Mouse (Mus musculus): Measurements from ENCODE around the gene Sectm1a. TPM values are rescaled to one million over a fixed set of nuclear protein-coding genes. Genes with fewer than 3 reads are reported as not detected.

The Sectm1a gene
- polyA plus RNA-seq, 1 experiment from 2014 or later, result 0.41 TPM

DNA sequence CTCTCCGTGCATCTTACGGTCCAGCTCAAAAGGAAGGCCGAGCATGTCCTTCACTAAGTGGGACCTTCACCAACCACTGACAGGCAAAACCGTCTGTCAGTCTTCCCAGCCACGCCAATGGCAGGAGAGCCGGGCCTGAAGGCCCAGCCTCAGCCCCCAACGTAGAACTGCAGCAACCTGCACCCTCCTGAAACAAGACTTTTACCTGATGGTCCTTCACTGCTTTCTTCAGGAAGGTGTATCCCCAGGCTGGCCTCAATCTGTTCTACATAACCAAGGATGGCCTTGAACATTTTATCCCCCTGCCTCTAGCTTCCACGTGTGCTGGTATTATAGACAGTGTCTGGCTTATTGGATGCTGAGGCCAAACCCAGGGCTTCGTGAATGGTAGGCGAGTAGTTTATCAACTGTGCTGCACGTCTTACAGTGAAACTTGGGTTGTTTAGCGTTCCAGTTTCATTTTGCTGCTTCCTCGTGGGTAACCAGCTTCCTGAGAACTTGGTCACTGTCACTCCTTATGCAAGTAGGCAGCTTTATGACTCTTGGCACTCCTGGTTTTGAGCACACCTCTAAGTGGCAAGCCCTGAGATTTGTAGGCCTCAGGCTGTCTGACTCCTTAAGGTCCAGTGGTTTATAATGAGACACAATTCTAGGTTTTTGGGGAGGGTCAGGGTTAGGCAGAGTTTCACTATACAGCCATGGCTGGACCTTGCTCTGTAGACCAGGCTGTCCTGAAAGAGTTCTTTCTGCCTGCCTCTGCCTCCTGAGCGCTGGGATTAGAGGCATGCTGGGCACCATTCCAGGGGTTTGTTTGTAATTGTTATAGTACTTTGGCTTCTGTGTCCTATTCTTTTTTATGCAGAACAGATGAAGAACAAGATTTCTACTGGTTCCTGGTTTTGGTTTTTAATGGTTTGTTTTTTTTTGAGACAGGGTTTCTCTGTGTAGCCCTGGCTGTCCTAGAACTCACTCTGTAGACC is 11.9 kb upstream of the Sectm1a start:
- Histone ChIP-seq H3K27me3 (ENCODE audit: insufficient read depth, low read length) (no peaks in the 10 kb centered on the region), H3K9ac (replicated peaks; ENCODE audit: low read length) (no peak overlapping the region), H3K36me3 (ENCODE audit: insufficient read depth, low read length) (no peaks in the 10 kb centered on the region), H3K4me3 (ENCODE audit: low read length) (no peak overlapping the region), H3K27ac (ENCODE audit: low read length) (no peak overlapping the region), H3K4me1 (ENCODE audit: insufficient read depth, low read length) (no peaks in the 10 kb centered on the region), H3K4me2 (replicated peaks; ENCODE audit: low read depth, low read length) (no peak overlapping the region), H3K9me3 (ENCODE audit: low read length) (no peaks in the 10 kb centered on the region)
- no peak for ATAC-seq (ENCODE audit: low FRiP score, low TSS enrichment)
- 90% methylated on average over 14 of the region's 14 CpGs for WGBS

DNA sequence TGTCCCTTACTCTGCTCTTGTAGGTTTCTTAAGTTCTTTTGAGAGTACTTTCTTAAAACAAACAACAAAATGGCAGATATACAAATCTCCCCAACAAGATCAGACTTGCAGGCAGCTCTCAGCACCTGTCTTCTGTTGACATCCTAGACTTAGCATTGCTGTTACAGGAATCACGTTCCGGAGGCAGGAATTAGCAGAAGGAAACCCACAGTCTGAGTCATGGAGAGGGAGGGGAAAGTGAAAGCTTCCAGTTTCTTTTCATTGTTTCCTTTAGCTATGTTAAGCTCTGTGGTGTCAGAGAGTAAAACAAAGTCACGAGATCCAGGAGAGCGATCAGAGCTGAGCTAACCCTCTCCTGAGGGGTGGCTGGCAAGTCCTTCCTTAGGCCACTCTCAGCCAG is 9.9 kb upstream of the Sectm1a start:
- no peaks in the 10 kb centered on the region for H3K9me3 ChIP-seq (ENCODE audit: low read length)
- no peak overlapping the region for H3K4me3 ChIP-seq (ENCODE audit: low read length)
- ATAC-seq (ENCODE audit: low FRiP score, low TSS enrichment), result no peak
- no peaks in the 10 kb centered on the region for H3K36me3 ChIP-seq (ENCODE audit: insufficient read depth, low read length)
- 64% methylated on average over 4 of the region's 4 CpGs for WGBS
- no peak overlapping the region for H3K4me2 ChIP-seq (replicated peaks; ENCODE audit: low read depth, low read length)
- H3K4me1 ChIP-seq (ENCODE audit: insufficient read depth, low read length), result no peaks in the 10 kb centered on the region
- H3K9ac ChIP-seq (replicated peaks; ENCODE audit: low read length), result no peak overlapping the region
- H3K27ac ChIP-seq (ENCODE audit: low read length), result no peak overlapping the region
- H3K27me3 ChIP-seq (ENCODE audit: insufficient read depth, low read length), result no peaks in the 10 kb centered on the region

DNA sequence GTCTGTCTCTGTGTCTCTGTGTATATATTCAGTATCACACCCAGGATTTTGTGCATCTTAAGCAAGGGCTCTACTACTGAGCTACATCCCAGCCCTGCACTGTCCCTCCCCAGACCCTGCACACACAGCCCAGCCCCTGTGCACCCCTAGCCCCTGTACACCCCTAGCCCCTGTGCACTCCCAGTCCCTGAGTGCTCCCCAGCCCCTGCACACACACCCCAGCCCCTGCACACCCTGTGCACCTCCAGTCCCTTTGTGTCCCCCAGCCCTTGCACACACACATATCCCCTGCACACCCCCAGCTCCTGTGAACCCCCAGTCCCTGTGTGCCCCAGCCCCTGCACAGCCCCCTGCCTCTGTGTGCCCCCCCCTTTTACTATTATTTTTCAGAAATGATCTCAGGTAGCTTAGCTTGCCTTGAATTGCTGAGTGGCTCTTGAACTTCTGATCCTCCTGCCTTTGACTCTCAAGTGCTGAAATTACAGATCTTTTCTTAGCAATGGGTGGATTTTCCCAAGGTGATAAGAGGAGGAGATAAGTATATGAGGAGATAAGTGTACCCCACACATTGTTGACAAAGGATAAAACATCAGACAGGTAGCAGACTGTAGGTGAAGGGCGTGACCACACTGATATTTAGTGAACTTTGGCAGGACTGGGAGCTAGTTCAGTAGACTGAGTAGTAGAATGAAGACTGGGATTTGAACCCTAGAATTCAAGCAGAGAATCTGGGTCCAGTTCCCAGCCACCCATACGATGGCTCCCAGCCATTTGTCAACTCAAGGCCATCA is 8.9 kb upstream of the Sectm1a start:
- no peaks in the 10 kb centered on the region for H3K4me1 ChIP-seq (ENCODE audit: insufficient read depth, low read length)
- H3K27ac ChIP-seq (ENCODE audit: low read length), result no peak overlapping the region
- ATAC-seq (ENCODE audit: low FRiP score, low TSS enrichment), result 0 out of 2 replicates have a peak, but pooled peaks have one; percentile 35
- no peaks in the 10 kb centered on the region for H3K9me3 ChIP-seq (ENCODE audit: low read length)
- no peak overlapping the region for H3K4me3 ChIP-seq (ENCODE audit: low read length)
- no peaks in the 10 kb centered on the region for H3K36me3 ChIP-seq (ENCODE audit: insufficient read depth, low read length)
- WGBS, result 88% methylated on average over 2 of the region's 2 CpGs
- no peak overlapping the region for H3K9ac ChIP-seq (replicated peaks; ENCODE audit: low read length)
- H3K27me3 ChIP-seq (ENCODE audit: insufficient read depth, low read length), result no peaks in the 10 kb centered on the region
- no peak overlapping the region for H3K4me2 ChIP-seq (replicated peaks; ENCODE audit: low read depth, low read length)

DNA sequence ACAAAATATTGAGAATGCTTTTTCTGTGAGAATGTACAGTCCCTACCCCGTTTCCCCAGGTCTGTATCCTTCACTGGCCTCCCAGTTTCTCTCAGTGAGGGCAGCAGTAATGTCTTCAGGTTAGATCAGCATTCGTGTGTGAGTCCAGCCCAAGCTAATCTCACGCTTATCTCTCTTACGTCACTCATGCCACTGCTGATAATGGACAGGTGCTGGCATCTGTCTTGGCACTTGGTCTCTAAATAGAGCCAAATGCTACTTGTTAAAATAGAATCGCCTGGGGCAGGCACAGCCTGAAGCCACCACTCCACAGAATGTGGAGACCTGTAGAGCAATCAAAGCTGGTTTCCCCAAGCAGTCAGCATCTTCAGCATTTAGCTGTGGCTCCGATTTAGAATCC is 8.0 kb upstream of the Sectm1a start:
- Histone ChIP-seq H3K9ac (replicated peaks; ENCODE audit: low read length) (no peak overlapping the region), H3K27me3 (ENCODE audit: insufficient read depth, low read length) (no peaks in the 10 kb centered on the region), H3K27ac (ENCODE audit: low read length) (no peak overlapping the region), H3K36me3 (ENCODE audit: insufficient read depth, low read length) (no peaks in the 10 kb centered on the region), H3K4me2 (replicated peaks; ENCODE audit: low read depth, low read length) (no peak overlapping the region), H3K4me3 (ENCODE audit: low read length) (no peak overlapping the region), H3K9me3 (ENCODE audit: low read length) (no peaks in the 10 kb centered on the region), H3K4me1 (ENCODE audit: insufficient read depth, low read length) (no peaks in the 10 kb centered on the region)
- 81% methylated on average over 6 of the region's 6 CpGs for WGBS
- no peak for ATAC-seq (ENCODE audit: low FRiP score, low TSS enrichment)

DNA sequence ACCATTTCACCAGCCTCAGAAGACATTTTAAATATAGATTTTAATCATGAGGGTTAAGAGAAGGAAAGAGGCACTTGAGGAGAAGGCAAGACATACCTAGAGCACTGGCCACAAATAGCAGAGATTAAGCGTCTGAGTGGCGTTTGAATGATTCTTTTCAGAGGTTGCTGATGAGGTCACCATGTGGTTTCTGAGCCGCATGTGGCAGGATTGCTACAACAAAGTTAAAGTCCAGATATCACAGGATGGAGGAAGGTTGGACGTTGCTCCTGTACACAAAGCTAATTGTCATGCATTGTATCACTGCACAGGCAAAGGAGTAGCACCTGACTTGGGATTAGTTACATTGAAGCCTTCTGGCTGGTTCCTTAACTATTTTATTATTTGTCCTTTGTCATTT is 5.3 kb upstream of the Sectm1a start:
- H3K36me3 ChIP-seq (ENCODE audit: insufficient read depth, low read length), result no peaks in the 10 kb centered on the region
- no peaks in the 10 kb centered on the region for H3K27me3 ChIP-seq (ENCODE audit: insufficient read depth, low read length)
- H3K9me3 ChIP-seq (ENCODE audit: low read length), result no peaks in the 10 kb centered on the region
- no peak overlapping the region for H3K4me3 ChIP-seq (ENCODE audit: low read length)
- peaks cover 5% of the 10 kb centered on the region; the same call in 1 of the 2 replicates for H3K4me1 ChIP-seq (ENCODE audit: insufficient read depth, low read length)
- no peak overlapping the region for H3K4me2 ChIP-seq (replicated peaks; ENCODE audit: low read depth, low read length)
- WGBS, result 65% methylated on average over 4 of the region's 4 CpGs
- ATAC-seq (ENCODE audit: low FRiP score, low TSS enrichment), result no peak
- H3K27ac ChIP-seq (ENCODE audit: low read length), result no peak overlapping the region
- H3K9ac ChIP-seq (replicated peaks; ENCODE audit: low read length), result no peak overlapping the region

- H3K9me3 ChIP-seq (ENCODE audit: low read length), result no peaks in the 10 kb centered on the region
- no peak overlapping the region for H3K4me3 ChIP-seq (ENCODE audit: low read length)
- WGBS, result 61% methylated on average over 5 of the region's 5 CpGs
- H3K27me3 ChIP-seq (ENCODE audit: insufficient read depth, low read length), result no peaks in the 10 kb centered on the region
- H3K4me2 ChIP-seq (replicated peaks; ENCODE audit: low read depth, low read length), result no peak overlapping the region
- no peak for ATAC-seq (ENCODE audit: low FRiP score, low TSS enrichment)
- no peaks in the 10 kb centered on the region for H3K36me3 ChIP-seq (ENCODE audit: insufficient read depth, low read length)
- H3K9ac ChIP-seq (replicated peaks; ENCODE audit: low read length), result no peak overlapping the region
- no peak overlapping the region for H3K27ac ChIP-seq (ENCODE audit: low read length)
- H3K4me1 ChIP-seq (ENCODE audit: insufficient read depth, low read length), result peaks cover 5% of the 10 kb centered on the region; the same call in 1 of the 2 replicates
These were observed 4.2 kb upstream of the Sectm1a start for GRCm38 (mm10) chr11:121085181-121085580.

DNA sequence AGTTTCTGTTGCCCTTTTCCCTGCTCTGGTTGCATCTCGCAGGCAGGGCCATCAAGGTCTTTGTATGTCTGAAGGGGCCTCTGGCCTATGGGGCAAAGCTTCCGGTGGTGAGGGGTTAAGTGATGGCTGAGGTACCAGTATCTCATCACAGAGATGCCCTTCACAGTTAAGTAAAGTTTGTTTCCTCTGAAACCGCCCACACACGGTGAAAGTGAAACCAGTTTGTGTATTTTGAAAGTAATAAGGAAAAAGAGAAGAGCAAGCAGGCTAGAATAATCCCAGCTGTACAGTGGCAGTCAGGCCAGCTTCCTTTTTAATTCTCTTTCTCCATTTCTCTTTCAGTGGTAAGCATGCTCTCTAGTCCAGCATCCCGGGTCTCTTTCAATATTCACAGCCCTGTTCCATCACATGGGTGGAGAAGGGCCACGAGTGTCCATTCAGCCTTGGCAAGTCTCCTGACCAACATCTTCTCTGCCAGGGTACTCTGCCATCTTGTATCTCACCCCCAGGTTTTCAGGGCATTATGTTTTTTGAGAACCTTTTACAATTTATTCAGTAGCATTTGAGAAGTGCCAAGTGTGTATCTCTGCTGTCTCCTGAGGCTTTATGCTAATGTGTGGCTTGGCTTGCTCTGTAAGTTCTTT is 2.0 kb upstream of the Sectm1a start:
- H3K27me3 ChIP-seq (ENCODE audit: insufficient read depth, low read length), result no peaks in the 10 kb centered on the region
- no peaks in the 10 kb centered on the region for H3K9me3 ChIP-seq (ENCODE audit: low read length)
- no peak overlapping the region for H3K4me3 ChIP-seq (ENCODE audit: low read length)
- H3K9ac ChIP-seq (replicated peaks; ENCODE audit: low read length), result no peak overlapping the region
- H3K4me2 ChIP-seq (replicated peaks; ENCODE audit: low read depth, low read length), result no peak overlapping the region
- ATAC-seq (ENCODE audit: low FRiP score, low TSS enrichment), result no peak
- no peak overlapping the region for H3K27ac ChIP-seq (ENCODE audit: low read length)
- WGBS, result 39% methylated on average over 6 of the region's 6 CpGs
- peaks cover 5% of the 10 kb centered on the region; the same call in 1 of the 2 replicates for H3K4me1 ChIP-seq (ENCODE audit: insufficient read depth, low read length)
- no peaks in the 10 kb centered on the region for H3K36me3 ChIP-seq (ENCODE audit: insufficient read depth, low read length)

GRCm38 (mm10) chr11:121082250-121082649 is 1.2 kb upstream of the Sectm1a start:
- 77% methylated on average over 3 of the region's 3 CpGs for WGBS

DNA sequence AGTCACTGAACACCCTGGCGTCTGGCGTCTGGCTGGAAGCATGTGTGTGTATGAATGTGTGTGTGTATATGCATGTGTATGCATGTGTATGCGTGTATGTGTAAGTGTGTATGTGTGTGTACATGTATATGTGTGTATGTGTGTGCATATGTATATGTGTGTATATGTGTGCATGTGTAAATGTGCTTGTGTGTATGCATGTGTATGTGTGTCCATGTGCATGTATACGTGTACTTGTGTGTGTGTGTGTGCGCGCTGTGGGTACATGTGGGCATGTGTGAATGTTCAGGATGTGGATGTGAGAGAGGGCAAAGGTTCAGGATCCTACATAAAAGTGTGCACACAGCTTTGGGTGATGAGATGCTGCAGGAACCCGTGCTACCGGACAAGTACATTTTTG is 690 bp downstream of the Sectm1a start:
- no peaks in the 10 kb centered on the region for H3K36me3 ChIP-seq (ENCODE audit: insufficient read depth, low read length)
- H3K4me1 ChIP-seq (ENCODE audit: insufficient read depth, low read length), result peaks cover 5% of the 10 kb centered on the region; the same call in 1 of the 2 replicates
- 93% methylated on average over 8 of the region's 8 CpGs for WGBS
- H3K27me3 ChIP-seq (ENCODE audit: insufficient read depth, low read length), result no peaks in the 10 kb centered on the region
- no peak overlapping the region for H3K27ac ChIP-seq (ENCODE audit: low read length)
- no peak for ATAC-seq (ENCODE audit: low FRiP score, low TSS enrichment)
- no peak overlapping the region for H3K4me3 ChIP-seq (ENCODE audit: low read length)
- H3K9me3 ChIP-seq (ENCODE audit: low read length), result no peaks in the 10 kb centered on the region
- H3K4me2 ChIP-seq (replicated peaks; ENCODE audit: low read depth, low read length), result no peak overlapping the region
- no peak overlapping the region for H3K9ac ChIP-seq (replicated peaks; ENCODE audit: low read length)

More at GRCm38 (mm10) chr11:121082250-121082649, 1.2 kb upstream of the Sectm1a start:
- Histone ChIP-seq H3K4me3 (ENCODE audit: low read length) (no peak overlapping the region), H3K4me2 (replicated peaks; ENCODE audit: low read depth, low read length) (no peak overlapping the region), H3K27me3 (ENCODE audit: insufficient read depth, low read length) (no peaks in the 10 kb centered on the region), H3K9me3 (ENCODE audit: low read length) (no peaks in the 10 kb centered on the region), H3K36me3 (ENCODE audit: insufficient read depth, low read length) (no peaks in the 10 kb centered on the region), H3K9ac (replicated peaks; ENCODE audit: low read length) (no peak overlapping the region), H3K4me1 (ENCODE audit: insufficient read depth, low read length) (peaks cover 5% of the 10 kb centered on the region; the same call in 1 of the 2 replicates), H3K27ac (ENCODE audit: low read length) (no peak overlapping the region)
- no peak for ATAC-seq (ENCODE audit: low FRiP score, low TSS enrichment)

All from kidney, embryonic 16.5 days (tissue).